Mouse (Mus musculus) cortical plate, adult 2 months (tissue): Measurements from ENCODE around the gene Dusp10.

Experiments used
- CTCF ChIP-seq: fragments of 200-500 bp; IDR thresholded peaks from 2 replicates; pipeline ENCODE4 v1.5.1; 2011; ENCODE audit warnings: mild to moderate bottlenecking, control low read depth, low read length; ENCODE audit not compliant: insufficient read depth; ENCODE audit errors: extremely low read depth
- POLR2A ChIP-seq: fragments of 200-500 bp; IDR thresholded peaks from 2 replicates; pipeline ENCODE4 v1.6.1; 2011; ENCODE audit warnings: mild to moderate bottlenecking, low read length, control low read depth; ENCODE audit not compliant: insufficient read depth; ENCODE audit errors: extremely low read depth

GRCm38 (mm10) chr1:184040181-184040580 is 27.1 kb downstream of the Dusp10 start:
- TF ChIP-seq CTCF (no peak), POLR2A (no peak)
